Comparison of ENCODE assay signal across 8 mouse cellular contexts in genomic region chr2:132020991-132021541, GRCm38 (mm10). TPM values are rescaled to one million over a fixed set of nuclear protein-coding genes. Genes with fewer than 3 reads are reported as not detected.
A peak's percentile ranks its signal among the peaks of the same experiment; 100 is the strongest.
DNase-seq lines count a peak whose midpoint lies in the region; ATAC-seq and TF ChIP-seq lines count a peak whose summit lies in the region.

No protein-coding gene starts in this region.

- no peaks in the 10 kb centered on the region for H3K27me3 ChIP-seq in intestine, embryonic 15.5 days (replicated peaks)
- H3K27me3 ChIP-seq in intestine, postnatal 0 days (replicated peaks; ENCODE audit: control insufficient read depth, insufficient read depth, low read length) = no peaks in the 10 kb centered on the region
- H3K27me3 ChIP-seq in liver, embryonic 14.5 days (ENCODE audit: control insufficient read depth, insufficient read depth, low read length) = no peaks in the 10 kb centered on the region
- no peaks in the 10 kb centered on the region for H3K27me3 ChIP-seq in spleen, adult 2 months (ENCODE audit: control insufficient read depth, insufficient read depth, low read length)

- H3K36me3 ChIP-seq in intestine, embryonic 15.5 days = no peaks in the 10 kb centered on the region
- H3K36me3 ChIP-seq in intestine, postnatal 0 days (ENCODE audit: control insufficient read depth, insufficient read depth) = no peaks in the 10 kb centered on the region
- no peaks in the 10 kb centered on the region for H3K36me3 ChIP-seq in liver, embryonic 14.5 days (replicated peaks; ENCODE audit: control insufficient read depth, insufficient read depth, low read depth)
- no peaks in the 10 kb centered on the region; the same call in 1 of the 2 replicates for H3K36me3 ChIP-seq in spleen, adult 2 months (ENCODE audit: control insufficient read depth, insufficient read depth, low read length)

- TF ChIP-seq POLR2A in spleen, adult 2 months (IDR thresholded peaks at IDR 0.05; ENCODE audit: low read depth, low read length) = peak; percentile 38

- 45% methylated on average over 5 of the region's 5 CpGs for WGBS in intestine, embryonic 15.5 days
- WGBS in intestine, postnatal 0 days = 51% methylated on average over 5 of the region's 5 CpGs
- 22% methylated on average over 5 of the region's 5 CpGs for WGBS in liver, embryonic 14.5 days (ENCODE audit: insufficient replicate concordance)
- 10% methylated on average over 5 of the region's 5 CpGs for WGBS in spleen, adult 2 months

- ATAC-seq in intestine, embryonic 15.5 days = peak; percentile 61; the same call in 1 of the 2 replicates
- no peak for ATAC-seq in intestine, postnatal 0 days
- ATAC-seq in common myeloid progenitor, adult 5-6 weeks (replicated peaks; ENCODE audit: low read depth, poor library complexity, severe bottlenecking) = peak; percentile 71
- ATAC-seq in liver, embryonic 14.5 days (ENCODE audit: insufficient read depth) = 0 out of 2 replicates have a peak, but pooled peaks have one; percentile 6

- H3K4me2 ChIP-seq in intestine, embryonic 15.5 days (replicated peaks) = no peak overlapping the region
- H3K4me2 ChIP-seq in intestine, postnatal 0 days (replicated peaks; ENCODE audit: low read depth) = no peak overlapping the region
- H3K4me2 ChIP-seq in liver, embryonic 14.5 days (ENCODE audit: low read depth) = no peak overlapping the region

- no peaks in the 10 kb centered on the region for H3K9me3 ChIP-seq in intestine, embryonic 15.5 days
- no peaks in the 10 kb centered on the region for H3K9me3 ChIP-seq in intestine, postnatal 0 days (ENCODE audit: control insufficient read depth)
- no peaks in the 10 kb centered on the region for H3K9me3 ChIP-seq in liver, embryonic 14.5 days (ENCODE audit: control insufficient read depth, low read length)

- H3K4me3 ChIP-seq in intestine, embryonic 15.5 days (replicated peaks) = no peak overlapping the region
- no peak overlapping the region for H3K4me3 ChIP-seq in intestine, postnatal 0 days (ENCODE audit: low read depth, low read length)
- no peak overlapping the region for H3K4me3 ChIP-seq in liver, embryonic 14.5 days (ENCODE audit: insufficient read depth in 1 of 2, low read depth in 2 of 2, low read length in 2 of 2)
- peak overlapping the region; percentile 60 for H3K4me3 ChIP-seq in spleen, adult 2 months (ENCODE audit: extremely low read depth, insufficient read depth, insufficient read length)

- H3K9ac ChIP-seq in intestine, embryonic 15.5 days = no peak overlapping the region
- no peak overlapping the region for H3K9ac ChIP-seq in intestine, postnatal 0 days (ENCODE audit: low read depth, low read length)
- no peak overlapping the region for H3K9ac ChIP-seq in liver, embryonic 14.5 days (replicated peaks)

- no peak for TF ChIP-seq CTCF in intestine, postnatal 0 days (IDR thresholded peaks at IDR 0.05; ENCODE audit: low read depth)
- no peak for TF ChIP-seq CTCF in liver, embryonic 14.5 days (IDR thresholded peaks at IDR 0.05; ENCODE audit: low read depth)
- TF ChIP-seq CTCF in spleen, adult 2 months (IDR thresholded peaks at IDR 0.05; ENCODE audit: extremely low read depth, insufficient read depth, insufficient read length, insufficient replicate concordance) = no peak

- H3K4me1 ChIP-seq in intestine, embryonic 15.5 days (replicated peaks) = 0 out of 2 replicates have a peak, but pooled peaks cover 2% of the 10 kb centered on the region
- H3K4me1 ChIP-seq in intestine, postnatal 0 days (replicated peaks; ENCODE audit: control insufficient read depth, insufficient read depth, low read length) = no peaks in the 10 kb centered on the region
- peaks cover 0 to 15% of the 10 kb centered on the region in 2 experiments; a peak in 2 of 4 replicates for H3K4me1 ChIP-seq in liver, embryonic 14.5 days (replicated peaks; ENCODE audit: control insufficient read depth in 2 of 2, insufficient read depth in 2 of 2, low read length in 1 of 2)
- H3K4me1 ChIP-seq in spleen, adult 2 months (ENCODE audit: control insufficient read depth, insufficient read depth, insufficient read length) = peaks cover 59% of the 10 kb centered on the region

- DNase-seq in liver, embryonic 14.5 days (ENCODE audit: low read depth in 3 of 3, low spot score in 3 of 3) = no peak
- peak; percentile 65 to 83 for DNase-seq in spleen, adult 2 months (ENCODE audit: low read depth in 1 of 2, low spot score in 2 of 2)
- no peak for DNase-seq in layer of hippocampus, adult 9-10 months (ENCODE audit: low spot score)
- DNase-seq in adipocyte (ENCODE audit: low spot score) = no peak
- no peak for DNase-seq in cerebellum, postnatal 14 days

- TF ChIP-seq EP300 in liver, embryonic 14.5 days (IDR thresholded peaks at IDR 0.05; ENCODE audit: low read depth) = no peak

- peak overlapping the region; percentile 3; the same call in 1 of the 2 replicates for H3K27ac ChIP-seq in intestine, embryonic 15.5 days
- no peak overlapping the region for H3K27ac ChIP-seq in intestine, postnatal 0 days (ENCODE audit: low read depth, low read length)
- no peak overlapping the region for H3K27ac ChIP-seq in liver, embryonic 14.5 days
- H3K27ac ChIP-seq in spleen, adult 2 months (ENCODE audit: insufficient read depth, low read length) = peak overlapping the region; percentile 98

RNA-seq across cellular contexts. Expression of gene Rassf2, which starts 9.0 kb away (rescaled TPM):
- polyA plus RNA-seq in intestine, embryonic 15.5 days (2015; fragmentation: Nextera tagmentation; extraction: Ambion mirVana) = 7.6 and 8.0 TPM in 2 replicates
- 4.4 TPM in 2 replicates for polyA plus RNA-seq in intestine, postnatal 0 days (2015; fragmentation: Nextera tagmentation; extraction: Ambion mirVana)
- 48.4 and 49.3 TPM in 2 replicates for total RNA-seq in common myeloid progenitor, adult 5-6 weeks (2017)
- 0.96 and 1.2 TPM in 2 replicates for polyA plus RNA-seq in liver, embryonic 14.5 days (2012; rRNA removed)
- 1.9 and 2.0 TPM in 2 replicates for polyA plus RNA-seq in liver, embryonic 14.5 days (2014; fragmentation: Nextera tagmentation; extraction: Ambion mirVana)
- 70.2 and 85.9 TPM in 2 replicates for polyA plus RNA-seq in spleen, adult 2 months (2012; rRNA removed)

Comparison
In these comparisons a context has a peak if more than half of its experiments do, and no peak if none do; other contexts are left out.
1. H3K27ac ChIP-seq: peak in intestine, embryonic 15.5 days (single experiment) and spleen, adult 2 months (single experiment); none in intestine, postnatal 0 days (single experiment) and liver, embryonic 14.5 days (single experiment).
2. DNase-seq: peak in spleen, adult 2 months (2 of 2); none in liver, embryonic 14.5 days (0 of 3), layer of hippocampus, adult 9-10 months (single experiment), adipocyte (single experiment) and cerebellum, postnatal 14 days (0 of 2).